In the genomic region with DNA sequence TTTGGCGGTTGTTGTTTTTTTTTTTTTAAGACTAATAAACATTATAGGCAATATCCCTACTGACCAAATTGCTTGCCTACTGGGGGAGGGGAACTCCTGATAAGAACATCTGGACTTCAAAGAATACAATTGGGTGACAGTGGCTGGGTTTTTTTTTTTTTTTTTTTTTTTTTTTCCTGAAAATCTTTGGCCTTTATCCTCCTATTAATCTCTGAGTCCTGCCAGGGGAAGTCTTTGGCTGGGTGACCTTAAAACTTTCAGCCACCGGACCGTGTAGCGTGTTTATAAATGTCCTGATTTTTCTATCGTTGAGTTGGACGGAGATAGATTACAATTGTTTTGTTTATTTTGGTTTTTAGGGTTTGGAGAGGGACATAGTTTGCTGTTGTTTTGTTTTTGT, we compare ENCODE assay signal across 20 mouse cellular contexts.
"Had no signal": no experiment of that assay in that cellular context is flagged by ENCODE, and none has a peak within 500 bp of the region (broad histone marks: within the 10 kb centered on the region; RNA-seq: fewer than 3 reads in every experiment).

No protein-coding gene starts in this region.

- H3K9ac ChIP-seq: lung, embryonic 15.5 days; midbrain, embryonic 12.5 days; neural tube, embryonic 13.5 days; neural tube, embryonic 15.5 days had no signal

- DNase-seq: lung, adult 18-20 months; lung, postnatal 14 days; lung, postnatal 4 days; midbrain, embryonic 14.5 days; retina, postnatal 1 day; right cerebral cortex, adult 18-20 months; right cerebral cortex, postnatal 25 days; right cerebral cortex, postnatal 4 days; spleen, adult 18-20 months; thymus, adult 18-20 months; thymus, postnatal 14 days; thymus, postnatal 4 days had no signal

- ATAC-seq: lung, postnatal 0 days; midbrain, embryonic 16.5 days had no signal

- H3K27me3 ChIP-seq: lung, embryonic 15.5 days had no signal

- H3K9me3 ChIP-seq: lung, embryonic 15.5 days; midbrain, embryonic 10.5 days; midbrain, embryonic 12.5 days; neural tube, embryonic 13.5 days; neural tube, embryonic 15.5 days had no signal

- H3K36me3 ChIP-seq: lung, embryonic 15.5 days; midbrain, embryonic 10.5 days; midbrain, embryonic 12.5 days; neural tube, embryonic 13.5 days; neural tube, embryonic 15.5 days had no signal

- H3K27ac ChIP-seq: lung, embryonic 15.5 days; midbrain, embryonic 10.5 days; midbrain, embryonic 12.5 days; neural tube, embryonic 13.5 days; neural tube, embryonic 15.5 days had no signal

- H3K4me3 ChIP-seq: lung, embryonic 15.5 days; midbrain, embryonic 10.5 days; midbrain, embryonic 12.5 days; myocyte; neural tube, embryonic 13.5 days; neural tube, embryonic 15.5 days had no signal

- H3K4me2 ChIP-seq: lung, embryonic 15.5 days; midbrain, embryonic 12.5 days; neural tube, embryonic 13.5 days; neural tube, embryonic 15.5 days had no signal
